Mouse (Mus musculus): ENCODE measurements around the gene Srsf3. TPM values are rescaled to one million over a fixed set of nuclear protein-coding genes. Genes with fewer than 3 reads are reported as not detected.
A peak's percentile ranks its signal among the peaks of the same experiment; 100 is the strongest.
"Not testable (repeated sequence)": the region's sequence is repeated elsewhere in the genome, so short reads cannot be mapped to it uniquely, and the experiment has no call there.

Srsf3 gene
- polyA plus RNA-seq, 1 experiment: 141 TPM

DNA sequence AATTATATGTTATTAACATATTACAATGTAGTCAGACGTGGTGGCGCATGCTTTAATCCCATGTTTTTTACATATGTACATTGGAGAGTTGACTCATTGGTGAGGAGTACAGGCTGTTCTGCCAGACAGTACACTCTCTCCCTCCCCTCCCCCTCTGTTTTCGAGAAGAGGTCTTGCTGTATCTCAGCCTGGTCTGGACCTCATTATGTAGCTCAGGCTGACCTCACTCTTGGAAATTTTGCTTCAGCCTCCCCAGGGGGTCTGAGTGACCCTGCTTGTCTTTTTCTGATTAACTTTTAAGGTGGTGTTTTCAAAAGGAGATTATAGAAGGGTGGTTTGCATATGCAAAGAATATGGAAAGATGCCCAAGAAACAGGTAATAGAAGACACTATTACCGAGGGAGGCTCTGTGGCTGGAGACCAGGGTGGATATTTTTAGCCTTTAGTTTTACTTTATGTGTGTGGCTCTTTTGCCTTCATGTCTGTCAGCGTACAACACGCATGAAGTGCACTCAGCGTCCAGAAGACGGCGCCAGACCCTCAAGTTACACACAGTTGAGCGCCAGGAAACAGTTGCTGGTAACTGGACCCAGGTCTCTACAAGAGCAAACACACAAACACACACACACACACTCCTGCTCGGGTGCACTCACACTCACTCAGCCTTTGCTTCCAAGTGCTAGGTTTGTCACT lies 14.0 kb upstream of the Srsf3 start:
- no peak for DNase-seq (ENCODE audit: extremely low spot score in 1 of 2, low spot score in 1 of 2)

- DNase-seq (ENCODE audit: extremely low spot score in 1 of 2, low spot score in 1 of 2): no peak
These were observed 13.0 kb upstream of the Srsf3 start for GRCm38 (mm10) chr17:29019391-29019790.

DNA sequence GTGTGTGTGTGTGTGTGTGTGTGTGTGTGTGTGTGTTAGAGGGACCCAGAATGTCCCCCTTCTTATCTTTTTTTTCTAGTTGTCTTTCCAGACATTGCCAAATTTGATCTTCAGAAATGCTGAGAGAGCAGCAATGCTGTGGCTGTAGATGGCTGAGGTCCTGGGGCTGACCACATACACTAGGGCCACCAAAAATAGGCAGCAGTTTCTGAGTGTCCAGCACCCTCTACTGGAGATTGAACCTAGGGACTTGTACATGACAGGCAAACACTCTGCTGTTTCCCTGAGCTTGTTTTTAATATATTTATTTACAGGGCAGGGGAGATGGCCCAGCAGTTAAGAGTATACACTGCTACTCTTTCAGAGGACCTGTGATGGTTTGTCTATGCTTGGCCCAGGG lies 12.0 kb upstream of the Srsf3 start:
- DNase-seq (ENCODE audit: extremely low spot score in 1 of 2, low spot score in 1 of 2): no peak

- no peak for DNase-seq (ENCODE audit: extremely low spot score in 1 of 2, low spot score in 1 of 2)
These were observed 10.1 kb upstream of the Srsf3 start for GRCm38 (mm10) chr17:29022230-29022819.

GRCm38 (mm10) chr17:29023346-29023745 lies 9.1 kb upstream of the Srsf3 start:
- no peak for DNase-seq (ENCODE audit: extremely low spot score in 1 of 2, low spot score in 1 of 2)

GRCm38 (mm10) chr17:29024047-29024892 lies 8.2 kb upstream of the Srsf3 start:
- DNase-seq (ENCODE audit: extremely low spot score in 1 of 2, low spot score in 1 of 2): no peak

GRCm38 (mm10) chr17:29024896-29025565 lies 7.4 kb upstream of the Srsf3 start:
- DNase-seq (ENCODE audit: extremely low spot score in 1 of 2, low spot score in 1 of 2): no peak

DNA sequence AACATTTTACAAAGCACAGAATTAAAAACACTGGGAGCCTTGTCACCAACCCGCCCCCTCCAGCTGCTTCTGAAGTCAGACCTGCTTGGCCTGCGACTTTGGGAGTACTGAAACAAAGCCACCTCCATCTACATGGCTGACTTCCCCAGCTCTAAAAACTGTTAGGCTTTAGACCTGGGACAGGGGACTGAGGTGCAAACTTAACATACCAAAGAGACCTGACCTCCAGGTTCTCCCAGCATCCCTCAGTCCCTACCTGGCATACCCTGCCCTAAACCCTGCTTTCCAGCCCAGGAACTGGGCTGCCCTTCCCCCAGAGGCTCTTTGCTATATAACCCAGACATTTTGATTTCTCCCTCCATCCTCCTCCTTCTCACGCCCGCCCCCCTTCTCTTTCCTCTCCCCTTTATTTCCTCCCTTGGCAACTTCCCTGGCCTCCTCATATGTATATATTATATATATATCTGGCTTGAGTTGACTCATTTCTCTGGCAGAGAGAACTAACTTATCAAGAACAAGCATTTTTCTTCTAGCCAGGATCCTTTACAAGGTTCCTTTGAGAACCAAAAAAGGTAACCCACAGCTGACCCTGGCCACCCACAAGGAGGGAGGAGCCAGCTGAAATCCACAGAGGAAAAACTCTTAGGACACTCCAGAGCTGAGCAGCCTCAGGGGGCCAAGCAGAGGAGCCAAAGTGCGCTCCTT lies 5.6 kb upstream of the Srsf3 start:
- peak in 1 of 2 experiments; percentile 60 for DNase-seq (ENCODE audit: extremely low spot score in 1 of 2, low spot score in 1 of 2)

DNA sequence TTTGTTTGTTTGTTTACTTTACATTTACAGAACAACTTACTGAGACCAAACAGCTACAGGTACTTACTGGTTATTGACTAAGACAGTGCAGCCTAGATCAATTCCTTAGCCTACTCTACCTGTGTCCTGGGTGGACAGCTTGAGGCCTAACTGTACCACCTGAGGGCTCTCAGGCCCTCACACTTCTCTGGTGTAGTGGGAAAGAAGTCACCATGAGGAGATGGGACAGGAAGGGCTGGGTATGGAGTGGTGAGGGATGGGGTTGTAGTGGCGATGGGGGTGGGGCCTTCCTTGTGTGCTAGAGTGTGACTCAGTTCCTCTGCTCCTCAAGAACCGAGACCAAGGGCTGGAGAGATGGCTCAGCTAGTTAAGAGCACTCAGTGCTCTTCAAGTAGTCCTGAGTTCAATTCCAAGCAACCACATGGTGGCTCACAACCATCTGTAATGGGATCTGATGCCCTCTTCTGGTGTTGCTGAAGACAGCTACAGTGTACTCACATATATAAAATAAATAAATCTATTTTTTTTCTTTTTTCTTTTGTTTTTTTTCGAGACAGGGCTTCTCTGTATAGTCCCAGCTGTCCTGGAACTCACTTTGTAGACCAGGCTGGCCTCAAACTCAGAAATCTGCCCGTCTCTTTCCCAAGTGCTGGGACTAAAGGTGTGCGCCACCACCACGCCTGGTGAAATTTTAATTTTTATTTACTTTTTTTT lies 1.9 kb upstream of the Srsf3 start:
- no peak for DNase-seq (ENCODE audit: extremely low spot score in 1 of 2, low spot score in 1 of 2)

DNA sequence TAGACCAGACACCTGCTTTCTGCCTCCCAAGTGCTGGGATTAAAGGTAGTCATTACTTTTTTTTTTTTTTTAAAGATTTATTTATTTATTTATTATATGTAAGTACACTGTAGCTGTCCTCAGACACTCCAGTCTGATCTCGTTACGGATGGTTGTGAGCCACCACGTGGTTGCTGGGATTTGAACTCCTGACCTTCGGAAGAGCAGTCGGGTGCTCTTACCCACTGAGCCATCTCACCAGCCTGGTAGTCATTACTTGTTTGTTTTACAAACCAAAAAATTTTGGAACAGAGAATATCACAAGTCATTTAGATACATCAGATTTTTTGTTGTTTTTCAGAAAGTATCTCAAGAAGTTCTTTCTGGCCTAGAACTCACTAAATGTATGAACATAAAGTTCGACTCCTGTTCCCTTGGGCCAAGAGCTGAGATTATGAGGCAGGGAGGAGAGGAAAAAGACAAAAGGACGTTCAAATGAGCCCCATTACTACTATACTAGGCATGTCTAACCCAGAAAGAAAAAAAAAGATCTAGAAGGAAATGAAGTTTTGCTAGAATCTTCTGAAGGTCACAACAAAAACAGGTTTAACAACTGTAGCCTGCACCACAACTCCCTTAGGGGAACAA lies 1.2 kb upstream of the Srsf3 start:
- not testable (repeated sequence) for DNase-seq (ENCODE audit: extremely low spot score in 1 of 2, low spot score in 1 of 2)

DNA sequence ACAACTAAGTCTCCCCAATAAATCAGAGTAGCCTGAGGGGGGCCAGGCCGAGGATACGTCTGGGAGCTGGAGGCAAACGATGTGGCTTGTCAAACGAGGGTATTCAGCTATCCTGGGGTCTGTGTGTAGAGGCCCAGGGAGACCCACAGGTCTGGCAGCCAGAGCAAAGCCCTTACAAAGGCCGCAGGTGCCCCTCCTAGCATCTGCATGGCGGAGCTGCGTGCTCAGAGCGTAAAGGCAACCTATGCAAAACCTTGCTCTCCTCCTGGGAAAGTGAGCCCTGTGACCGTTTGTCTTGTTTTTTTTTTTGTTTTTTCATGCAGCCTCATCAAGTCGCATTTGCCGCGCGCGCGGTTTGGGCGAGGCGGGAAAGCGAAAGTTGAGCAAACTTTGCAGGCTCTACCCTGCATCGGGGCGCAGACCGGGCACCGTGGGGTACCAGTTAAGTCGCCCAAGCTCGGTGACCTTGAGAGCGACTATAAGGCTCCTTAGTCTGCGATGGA lies 606 bp upstream of the Srsf3 start:
- no peak for DNase-seq (ENCODE audit: extremely low spot score in 1 of 2, low spot score in 1 of 2)

DNA sequence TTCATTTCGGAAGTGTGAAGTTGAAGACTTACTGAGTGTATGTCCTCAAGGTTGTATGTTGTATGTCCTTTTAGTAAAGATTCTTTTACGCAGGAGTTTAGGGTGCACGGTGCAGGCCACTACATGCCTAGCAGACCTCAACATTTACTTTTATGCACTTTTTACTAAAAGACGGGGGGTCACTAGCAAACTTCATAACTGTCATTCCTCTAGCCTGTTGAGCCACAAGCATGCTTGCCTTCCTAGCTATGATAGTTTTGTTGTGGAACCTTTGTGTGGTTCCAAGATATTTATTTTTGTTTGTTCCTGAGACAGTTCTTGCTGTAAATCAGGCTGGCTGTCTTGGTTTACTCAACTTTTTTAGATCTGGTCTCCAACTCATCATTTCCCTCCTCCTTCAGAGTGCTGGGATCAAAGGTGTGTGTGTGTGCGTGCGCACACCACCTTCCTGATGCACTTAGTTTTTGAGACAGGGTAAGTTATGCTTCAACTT lies 1.2 kb downstream of the Srsf3 start:
- DNase-seq (ENCODE audit: extremely low spot score in 1 of 2, low spot score in 1 of 2): no peak

DNA sequence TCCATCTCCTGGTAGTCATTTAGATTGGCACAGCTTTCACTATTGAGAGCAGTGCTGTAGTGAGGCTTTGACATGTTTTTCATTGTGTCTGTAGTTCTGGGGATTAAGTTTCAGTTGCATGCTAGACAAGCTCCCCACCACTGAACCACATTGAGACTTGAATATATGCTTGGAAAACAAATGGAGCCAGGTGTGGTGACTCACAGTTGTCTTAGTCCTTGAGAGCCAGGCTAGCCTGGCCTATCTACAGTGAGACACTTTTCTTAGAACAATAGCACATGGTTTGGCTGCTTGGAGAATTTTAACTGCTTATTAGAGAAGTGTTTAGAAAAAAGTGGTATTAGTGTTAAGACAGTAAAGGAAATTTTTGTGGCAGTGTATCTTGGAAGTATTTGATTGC lies 1.8 kb downstream of the Srsf3 start:
- no peak for DNase-seq (ENCODE audit: extremely low spot score in 1 of 2, low spot score in 1 of 2)

DNA sequence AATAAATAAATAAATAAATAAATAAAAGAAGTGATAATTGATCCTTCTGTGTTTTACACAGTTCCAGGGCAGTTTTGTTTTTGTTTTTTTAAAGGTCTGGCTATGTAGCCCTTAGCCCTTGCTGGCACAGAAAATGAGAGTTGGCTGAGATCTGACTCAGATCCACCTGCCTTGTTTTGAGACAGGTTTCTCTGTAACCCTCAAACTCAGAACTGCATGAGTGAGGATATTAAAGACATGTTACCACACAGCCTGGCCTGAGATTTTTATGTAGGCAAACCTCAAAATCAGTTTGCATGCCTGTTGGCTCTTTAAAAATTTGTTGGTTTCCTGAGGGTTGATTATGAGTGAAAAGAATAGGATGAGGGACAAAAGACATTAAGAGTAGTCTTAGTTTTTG lies 3.1 kb downstream of the Srsf3 start:
- DNase-seq (ENCODE audit: extremely low spot score in 1 of 2, low spot score in 1 of 2): no peak

GRCm38 (mm10) chr17:29039351-29039750 lies 6.9 kb downstream of the Srsf3 start:
- DNase-seq (ENCODE audit: extremely low spot score in 1 of 2, low spot score in 1 of 2): no peak

GRCm38 (mm10) chr17:29041632-29042031 lies 9.2 kb downstream of the Srsf3 start:
- not testable (repeated sequence) for DNase-seq (ENCODE audit: extremely low spot score in 1 of 2, low spot score in 1 of 2)

- DNase-seq (ENCODE audit: extremely low spot score in 1 of 2, low spot score in 1 of 2): no peak
These were observed 10.1 kb downstream of the Srsf3 start for GRCm38 (mm10) chr17:29042569-29042968.

DNA sequence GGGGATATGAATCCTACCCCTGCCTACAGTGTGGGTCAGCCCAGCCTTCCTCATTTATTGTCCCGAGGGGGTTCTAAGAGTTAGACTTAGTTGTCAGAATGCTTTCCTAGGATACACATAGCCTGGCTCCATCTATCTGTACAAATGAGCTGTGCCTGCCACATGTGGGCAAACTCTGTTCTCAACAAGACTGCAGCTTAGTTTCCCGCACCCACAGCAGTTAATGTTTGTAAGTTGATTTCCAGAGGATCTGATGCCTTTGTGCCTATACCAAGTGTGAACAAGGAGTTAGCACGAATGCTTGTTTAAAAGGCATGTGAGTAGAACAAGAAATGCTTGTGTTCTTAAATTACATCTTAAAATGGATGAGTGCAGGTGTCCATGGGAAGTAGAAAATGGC lies 11.2 kb downstream of the Srsf3 start:
- DNase-seq (ENCODE audit: extremely low spot score in 1 of 2, low spot score in 1 of 2): no peak
